ENCODE assay signal across 28 mouse cellular contexts in the genomic region with DNA sequence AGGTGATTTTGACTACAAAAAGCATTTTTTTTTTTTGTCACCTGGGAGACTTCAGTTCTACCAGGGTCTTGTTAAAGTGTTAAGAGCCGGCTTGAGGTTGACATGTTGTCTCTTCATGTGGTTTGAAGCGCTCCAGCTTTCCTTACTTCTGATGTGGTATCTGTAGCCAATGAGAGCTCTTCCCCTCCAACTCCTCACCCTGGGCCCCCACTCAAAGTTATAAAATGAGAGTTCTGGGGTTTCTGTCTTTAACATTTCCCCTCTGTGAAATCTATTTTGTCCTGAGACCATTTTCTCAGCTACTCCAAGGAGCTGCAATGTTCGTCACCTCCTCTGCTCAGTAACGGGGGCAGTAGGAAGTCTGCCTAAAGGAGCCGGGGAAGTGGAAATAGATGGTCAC.
A peak's percentile ranks its signal among the peaks of the same experiment; 100 is the strongest.
DNase-seq lines count a peak whose midpoint lies in the region; ATAC-seq and TF ChIP-seq lines count a peak whose summit lies in the region.
"Had no signal": no experiment of that assay in that cellular context is flagged by ENCODE, and none has a peak within 500 bp of the region (broad histone marks: within the 10 kb centered on the region; RNA-seq: fewer than 3 reads in every experiment).

No protein-coding gene starts in this region.

- peak; percentile 78 for DNase-seq in CD4-positive, CD25-positive, alpha-beta regulatory T cell, adult 2 months (ENCODE audit: low read depth, low spot score)
- peak; percentile 67 to 69 for DNase-seq in CD8-positive naive resting alpha-beta T cell, adult 2 months (ENCODE audit: low read depth in 2 of 2, low spot score in 2 of 2)
- peak; percentile 77 to 78 for DNase-seq in thymus, postnatal 10 days (ENCODE audit: low spot score in 2 of 2)
- no peak for DNase-seq in frontal cortex, postnatal 10 days (ENCODE audit: low spot score in 2 of 2)
- DNase-seq in layer of hippocampus, adult 9-10 months (ENCODE audit: low spot score) = no peak
- DNase-seq: adrenal gland, postnatal 10 days; cerebellum, adult 2 months; cerebellum, postnatal 25 days; gastrocnemius, adult 2 months; heart, postnatal 4 days; kidney, adult 9 months; kidney, postnatal 36 days; layer of hippocampus, adult 9-11 months; right cerebral cortex, adult 18-20 months had no signal

- no peaks in the 10 kb centered on the region for H3K79me2 ChIP-seq in myocyte (ENCODE audit: control insufficient read depth, insufficient read depth)

- no peaks in the 10 kb centered on the region for H3K27me3 ChIP-seq in myocyte (ENCODE audit: control insufficient read depth, insufficient read depth, insufficient read length)
- no peaks in the 10 kb centered on the region for H3K27me3 ChIP-seq in kidney, embryonic 14.5 days (ENCODE audit: control insufficient read depth, insufficient read depth, low read length)
- H3K27me3 ChIP-seq in midbrain, embryonic 16.5 days (ENCODE audit: control insufficient read depth, insufficient read depth, low read depth, low read length) = peaks cover 3% of the 10 kb centered on the region
- H3K27me3 ChIP-seq: CH12.LX; embryonic facial prominence, embryonic 12.5 days; forebrain, embryonic 12.5 days; liver, embryonic 15.5 days; lung, embryonic 15.5 days had no signal

- no peaks in the 10 kb centered on the region for H3K36me3 ChIP-seq in myocyte (ENCODE audit: control insufficient read depth, insufficient read depth)
- H3K36me3 ChIP-seq in kidney, embryonic 14.5 days (ENCODE audit: control insufficient read depth, insufficient read depth, low read length) = no peaks in the 10 kb centered on the region
- H3K36me3 ChIP-seq in midbrain, embryonic 16.5 days (ENCODE audit: control insufficient read depth, insufficient read depth, low read length) = no peaks in the 10 kb centered on the region
- H3K36me3 ChIP-seq: embryonic facial prominence, embryonic 12.5 days; forebrain, embryonic 12.5 days; G1E; limb, embryonic 15.5 days; liver, embryonic 15.5 days; lung, embryonic 15.5 days; midbrain, embryonic 12.5 days had no signal

- peak overlapping the region; percentile 59 for H3K4me2 ChIP-seq in myocyte (ENCODE audit: low read depth)
- no peak overlapping the region for H3K4me2 ChIP-seq in kidney, embryonic 14.5 days (replicated peaks; ENCODE audit: low read depth, low read length)
- no peak overlapping the region for H3K4me2 ChIP-seq in midbrain, embryonic 16.5 days (ENCODE audit: low read length)
- H3K4me2 ChIP-seq: embryonic facial prominence, embryonic 12.5 days; forebrain, embryonic 12.5 days; hindbrain, embryonic 14.5 days; limb, embryonic 15.5 days; liver, embryonic 15.5 days; lung, embryonic 15.5 days; midbrain, embryonic 12.5 days had no signal

- WGBS in kidney, embryonic 14.5 days = 92% methylated on average over 5 of the region's 5 CpGs
- 97% methylated on average over 5 of the region's 5 CpGs for WGBS in midbrain, embryonic 16.5 days

- peaks cover 6% of the 10 kb centered on the region; the same call in 1 of the 2 replicates for H3K4me1 ChIP-seq in kidney, embryonic 14.5 days (ENCODE audit: control insufficient read depth, insufficient read depth, low read length)
- H3K4me1 ChIP-seq in midbrain, embryonic 16.5 days (ENCODE audit: control insufficient read depth, insufficient read depth, low read length) = peaks cover 7% of the 10 kb centered on the region
- H3K4me1 ChIP-seq: liver, embryonic 15.5 days had no signal

- H3ac ChIP-seq in myocyte (ENCODE audit: control insufficient read depth, insufficient read length) = no peak overlapping the region

- ATAC-seq in kidney, embryonic 14.5 days (ENCODE audit: low FRiP score, low TSS enrichment) = no peak
- ATAC-seq in midbrain, embryonic 16.5 days = no peak
- ATAC-seq: intestine, embryonic 16.5 days had no signal

- no peak for TF ChIP-seq POLR2A in myocyte (IDR thresholded peaks at IDR 0.05; ENCODE audit: insufficient read length, low read depth)

- H3K4me3 ChIP-seq in myocyte = no peak overlapping the region
- H3K4me3 ChIP-seq in kidney, embryonic 14.5 days (ENCODE audit: low read length) = no peak overlapping the region
- H3K4me3 ChIP-seq in midbrain, embryonic 16.5 days (ENCODE audit: low read depth, low read length) = no peak overlapping the region
- H3K4me3 ChIP-seq: embryonic facial prominence, embryonic 12.5 days; forebrain, embryonic 12.5 days; gastrocnemius, adult 2 months; limb, embryonic 15.5 days; liver, embryonic 15.5 days; lung, embryonic 15.5 days; midbrain, embryonic 12.5 days had no signal

- no peaks in the 10 kb centered on the region for H3K9me3 ChIP-seq in kidney, embryonic 14.5 days (ENCODE audit: control insufficient read depth, low read length)
- no peaks in the 10 kb centered on the region for H3K9me3 ChIP-seq in midbrain, embryonic 16.5 days (replicated peaks; ENCODE audit: control insufficient read depth, low read length, poor library complexity, severe bottlenecking)
- H3K9me3 ChIP-seq: embryonic facial prominence, embryonic 12.5 days; forebrain, embryonic 12.5 days; limb, embryonic 15.5 days; liver, embryonic 15.5 days; lung, embryonic 15.5 days; midbrain, embryonic 12.5 days had no signal

- no peak overlapping the region for H3K9ac ChIP-seq in kidney, embryonic 14.5 days (ENCODE audit: low read depth, low read length)
- no peak overlapping the region for H3K9ac ChIP-seq in midbrain, embryonic 16.5 days (ENCODE audit: low read depth, low read length)
- H3K9ac ChIP-seq: embryonic facial prominence, embryonic 12.5 days; forebrain, embryonic 12.5 days; hindbrain, embryonic 14.5 days; limb, embryonic 15.5 days; liver, embryonic 15.5 days; lung, embryonic 15.5 days; midbrain, embryonic 12.5 days had no signal

- H3K27ac ChIP-seq in kidney, embryonic 14.5 days (ENCODE audit: low read depth, low read length) = no peak overlapping the region
- H3K27ac ChIP-seq in midbrain, embryonic 16.5 days (ENCODE audit: low read length) = no peak overlapping the region
- H3K27ac ChIP-seq: forebrain, embryonic 12.5 days; hindbrain, embryonic 14.5 days; limb, embryonic 15.5 days; liver, embryonic 15.5 days; lung, embryonic 15.5 days; macrophage; midbrain, embryonic 12.5 days had no signal

TF ChIP-seq in myocyte, 11 proteins besides CTCF, POLR2A, EP300 and RAD21:
- TF ChIP-seq MYOD1 (IDR thresholded peaks at IDR 0.05; ENCODE audit: control insufficient read depth in 1 of 3, insufficient read length in 2 of 3, low read depth in 2 of 3) (no peak), SRF (IDR thresholded peaks at IDR 0.05; ENCODE audit: control insufficient read depth, insufficient read length, low read depth) (no peak), REST (IDR thresholded peaks at IDR 0.05; ENCODE audit: insufficient read depth, insufficient read length) (no peak), CEBPB (IDR thresholded peaks at IDR 0.05; ENCODE audit: insufficient read depth, poor library complexity, severe bottlenecking) (no peak), E2F4 (IDR thresholded peaks at IDR 0.05; ENCODE audit: insufficient read depth) (no peak), MAX (IDR thresholded peaks at IDR 0.05; ENCODE audit: low read depth) (no peak), TCF3 (IDR thresholded peaks at IDR 0.05; ENCODE audit: insufficient read length, low read depth) (no peak), POLR2AphosphoS2 (IDR thresholded peaks at IDR 0.05; ENCODE audit: insufficient read length, low read depth) (no peak), MYOG (IDR thresholded peaks at IDR 0.05; ENCODE audit: control insufficient read depth in 1 of 3, insufficient read depth in 1 of 3, insufficient read length in 2 of 3, low read depth in 2 of 3) (no peak), TCF12 (IDR thresholded peaks at IDR 0.05; ENCODE audit: insufficient read depth, poor library complexity, severe bottlenecking) (no peak), USF1 (IDR thresholded peaks at IDR 0.05; ENCODE audit: low read depth) (no peak)

Comparison
In these comparisons a context has a peak if more than half of its experiments do, and no peak if none do; other contexts are left out.
1. DNase-seq: peak in CD4-positive, CD25-positive, alpha-beta regulatory T cell, adult 2 months (single experiment), CD8-positive naive resting alpha-beta T cell, adult 2 months (2 of 2) and thymus, postnatal 10 days (2 of 2); none in frontal cortex, postnatal 10 days (0 of 2) and layer of hippocampus, adult 9-10 months (single experiment).